Mouse (Mus musculus): ENCODE measurements around the gene Foxf1. TPM values are rescaled to one million over a fixed set of nuclear protein-coding genes. Genes with fewer than 3 reads are reported as not detected.

Gene Foxf1
- total RNA-seq (2021), result 1 to 10 TPM; 1.7 TPM

- intact Hi-C loops (cut with DNase I), result loop anchor here (5.0 kb wide), 1 partner anchor 192 kb away; no protein-coding TSS in a partner anchor
These were observed at the start of gene Foxf1 for GRCm38 (mm10) chr8:121084210-121084951. TSS of gene Foxf1 (plus strand) at chr8:121084386.

GRCm38 (mm10) chr8:121035611-121036010, 48.6 kb upstream of the Foxf1 start:
- no peak for DNase-seq
- intact Hi-C loops (cut with DNase I), result no loop called here

More at GRCm38 (mm10) chr8:121084210-121084951, at the start of gene Foxf1:
- no peak for DNase-seq

DNA sequence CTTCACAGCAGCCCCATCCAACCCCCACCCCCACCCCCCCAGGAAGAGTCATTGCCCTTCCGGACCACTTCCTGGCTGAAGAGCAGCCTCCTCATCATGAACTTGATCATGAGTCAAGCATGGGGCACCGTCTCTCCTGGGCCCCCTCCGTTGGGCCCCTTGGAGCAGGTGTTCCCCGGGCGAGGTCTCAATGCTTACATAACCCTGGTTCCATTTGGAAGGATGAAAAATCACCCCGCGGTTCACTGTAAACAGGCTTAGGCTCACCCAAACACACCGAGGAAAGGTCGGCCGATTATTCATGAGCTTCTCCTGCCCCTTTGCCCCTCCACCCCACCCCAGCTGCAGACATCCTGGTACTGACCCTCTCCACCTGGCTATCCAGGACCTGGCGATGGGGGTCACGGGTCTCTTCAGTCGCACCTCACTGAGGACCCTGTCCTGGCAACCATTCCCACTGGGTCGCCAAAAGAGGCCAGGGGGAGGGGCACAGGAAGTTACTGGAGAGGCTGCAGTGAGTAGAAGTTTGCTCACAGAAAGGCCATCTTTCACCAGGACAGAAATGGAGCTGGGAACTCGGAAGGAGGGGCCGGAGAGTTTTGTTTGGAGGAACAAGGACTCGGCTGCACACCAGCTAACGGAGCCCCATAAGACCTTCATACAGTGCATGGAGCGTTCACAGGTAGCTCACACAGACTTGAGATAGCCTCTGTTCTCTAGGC, 40.3 kb upstream of the Foxf1 start:
- intact Hi-C loops (cut with DNase I), result no loop called here
- no peak for DNase-seq

DNA sequence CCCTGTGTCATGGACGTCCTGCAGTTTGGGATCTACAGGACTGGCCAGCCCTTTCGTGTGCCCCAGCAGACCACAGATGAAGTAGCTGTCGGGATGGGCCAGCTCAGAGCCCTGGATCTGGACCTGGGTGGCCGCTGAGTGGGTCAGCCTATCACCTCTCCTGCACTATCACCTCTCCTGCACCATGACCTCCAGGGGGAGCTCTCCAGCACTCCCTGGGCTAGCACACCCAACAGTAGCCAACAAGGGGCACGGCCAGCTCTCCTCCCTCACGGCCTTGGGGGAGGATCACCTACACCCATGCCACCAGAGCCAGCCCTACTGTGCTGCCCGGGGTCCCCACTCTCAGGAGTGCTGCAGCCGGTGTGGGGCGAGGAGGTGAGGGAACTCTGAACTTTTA, 36.7 kb upstream of the Foxf1 start:
- DNase-seq, result no peak
- intact Hi-C loops (cut with DNase I), result no loop called here

DNA sequence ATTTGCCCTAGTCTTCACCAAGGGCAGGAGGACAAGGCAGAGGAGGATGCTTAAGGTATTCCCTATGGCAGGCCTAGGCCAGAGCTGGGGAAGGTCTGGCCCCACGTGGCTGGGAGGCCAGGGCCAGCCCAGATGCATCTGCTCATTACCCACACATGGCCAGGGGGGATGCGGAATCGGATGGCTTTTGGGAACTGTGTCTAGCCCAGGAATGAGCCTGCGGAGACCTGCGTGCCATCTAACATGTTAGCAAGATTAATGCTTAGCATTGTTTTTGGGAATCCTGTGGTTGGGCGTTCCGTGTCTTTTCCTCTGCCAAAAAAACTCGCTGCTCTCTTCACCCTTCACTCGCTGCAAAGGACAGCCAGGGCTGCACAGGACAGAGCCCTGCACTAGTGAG, 26.1 kb upstream of the Foxf1 start:
- intact Hi-C loops (cut with DNase I), result no loop called here
- no peak for DNase-seq

GRCm38 (mm10) chr8:121059098-121059497, 25.1 kb upstream of the Foxf1 start:
- intact Hi-C loops (cut with DNase I), result no loop called here
- no peak for DNase-seq

DNA sequence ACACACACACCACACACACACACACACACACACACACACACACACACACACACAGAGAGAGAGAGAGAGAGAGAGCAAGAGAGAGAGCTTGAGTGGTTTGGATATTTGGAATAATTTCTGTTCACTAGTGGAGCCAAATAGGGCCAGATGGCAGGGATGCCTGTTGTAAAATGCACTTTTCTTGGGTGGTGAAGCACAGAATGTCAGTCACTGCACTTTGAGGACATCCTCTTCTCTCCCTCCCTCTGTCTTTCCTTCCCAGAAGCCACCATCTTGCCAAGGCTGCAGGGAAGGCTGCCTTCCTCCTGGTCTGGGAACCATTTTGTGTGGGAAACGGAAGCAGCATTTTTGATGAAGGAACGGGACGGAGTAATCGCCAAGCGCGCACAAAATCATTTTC, 21.7 kb upstream of the Foxf1 start:
- no peak for DNase-seq
- intact Hi-C loops (cut with DNase I), result no loop called here

DNA sequence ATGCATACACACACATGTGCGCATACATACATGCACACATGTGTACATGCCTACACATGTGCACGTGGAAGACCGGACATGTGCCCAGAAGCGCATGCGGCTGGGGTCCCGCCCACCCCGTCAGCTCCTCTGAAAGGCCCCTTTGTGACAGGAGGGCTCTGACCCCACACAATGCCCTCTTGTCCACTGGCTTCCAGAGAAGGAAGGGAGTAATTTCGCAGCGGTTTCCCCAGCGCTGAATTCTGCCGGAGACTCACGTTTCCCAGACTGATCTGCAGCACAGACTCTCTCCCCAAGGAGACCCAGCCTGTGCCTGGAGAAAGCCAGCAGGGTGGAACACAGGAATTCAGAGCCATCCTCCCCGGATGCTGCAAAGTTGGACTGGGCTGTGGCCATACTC, 20.5 kb upstream of the Foxf1 start:
- intact Hi-C loops (cut with DNase I), result no loop called here
- DNase-seq, result no peak

DNA sequence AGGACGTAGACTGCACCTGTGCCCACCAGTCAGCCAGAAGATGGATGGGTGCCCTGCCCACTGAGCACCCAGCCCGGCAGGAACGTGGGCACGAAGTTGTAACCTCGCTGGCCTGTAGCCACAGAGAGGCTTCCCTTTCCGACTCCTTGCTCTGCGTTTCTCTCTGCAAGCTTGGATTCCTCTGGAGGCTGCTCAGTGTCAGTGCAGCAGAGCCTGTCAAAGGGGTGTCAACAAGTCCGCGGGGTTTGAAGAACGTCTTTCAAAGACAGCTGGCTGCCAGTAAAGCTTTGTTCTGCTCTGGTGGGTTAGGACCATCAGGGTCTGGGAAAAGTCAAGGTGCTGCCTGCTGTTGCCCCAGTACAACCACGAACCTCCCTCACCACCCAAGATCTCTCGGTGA, 12.7 kb upstream of the Foxf1 start:
- intact Hi-C loops (cut with DNase I), result no loop called here
- DNase-seq, result no peak

DNA sequence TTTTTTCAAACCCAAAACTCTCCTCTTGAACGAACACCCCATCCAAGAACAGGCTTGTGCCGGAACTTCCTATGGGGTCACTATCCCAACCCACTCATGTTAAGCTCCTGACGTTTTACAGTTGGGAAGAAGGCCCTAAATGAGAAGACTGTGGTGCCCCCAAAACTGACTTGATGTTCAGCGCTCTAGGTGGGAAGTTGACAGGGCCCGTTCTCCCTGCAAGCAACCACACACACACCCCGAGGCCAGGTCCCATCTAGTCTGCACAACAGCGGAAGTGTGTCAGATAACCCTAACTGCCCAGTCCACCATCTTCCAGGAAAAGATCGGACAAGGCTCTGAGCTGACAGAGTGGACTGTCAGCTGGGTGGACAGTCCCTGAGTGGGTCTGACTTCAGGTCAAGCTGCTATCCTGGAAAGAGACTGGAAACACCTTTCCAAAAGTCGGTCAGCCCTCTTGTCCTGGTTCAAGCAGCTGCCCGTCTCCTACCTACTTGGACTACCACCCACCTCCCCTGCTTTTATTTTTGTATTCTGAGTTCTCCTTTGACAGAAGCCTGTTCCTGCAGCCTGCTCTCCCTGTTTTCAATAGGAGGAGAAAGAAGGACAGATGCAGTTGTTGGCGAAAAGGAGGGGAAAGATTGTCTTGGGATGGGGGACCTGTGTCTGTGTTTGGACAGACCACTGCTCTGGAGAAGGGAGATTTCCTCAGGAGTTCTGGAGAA, 11.6 kb upstream of the Foxf1 start:
- no peak for DNase-seq
- intact Hi-C loops (cut with DNase I), result no loop called here

DNA sequence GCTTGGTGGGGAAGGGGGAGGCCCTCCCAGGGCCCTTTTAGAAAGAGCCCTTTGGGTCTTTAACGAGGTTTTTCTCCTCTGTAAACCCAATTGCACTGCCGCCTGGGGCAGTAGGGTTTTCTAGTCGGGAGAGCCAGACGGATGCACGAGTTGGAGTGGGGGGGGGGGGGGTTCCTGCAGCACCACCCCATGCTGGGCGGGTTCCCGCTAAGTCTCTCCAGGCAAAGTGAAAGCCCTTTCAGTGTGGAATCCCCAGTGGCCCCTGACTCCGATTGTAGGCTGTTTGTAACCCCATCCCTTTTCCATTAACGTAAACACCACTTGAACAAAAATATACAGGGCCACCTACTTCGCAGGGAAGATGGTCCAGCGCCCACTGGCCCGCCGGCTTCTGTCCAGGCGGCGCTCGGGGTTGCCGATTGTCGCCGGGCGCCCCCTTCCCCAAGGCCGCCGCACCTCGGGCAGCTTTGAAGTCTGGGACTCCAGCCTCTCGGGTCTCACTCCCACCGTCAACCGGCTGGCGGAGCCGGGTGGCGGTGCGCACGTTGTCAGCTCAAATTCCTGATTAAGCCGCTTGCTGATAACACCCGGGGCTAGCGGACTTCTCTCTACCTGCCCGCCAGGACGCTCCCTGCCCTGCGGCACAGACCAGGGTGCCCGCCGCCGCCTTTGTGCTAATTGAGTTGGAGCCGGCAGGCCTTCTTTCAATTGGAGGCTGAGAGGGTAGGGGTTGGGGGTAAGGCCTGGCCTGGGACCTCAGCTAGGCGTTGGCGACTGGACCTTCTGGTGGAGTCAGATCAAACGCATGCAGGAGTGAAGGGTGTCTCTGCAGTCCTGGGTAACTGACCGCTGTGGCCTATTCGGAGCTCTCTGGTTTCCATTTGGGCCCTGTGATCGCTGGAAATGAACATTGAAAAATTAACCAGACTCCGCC, 10.7 kb upstream of the Foxf1 start:
- no peak for DNase-seq
- intact Hi-C loops (cut with DNase I), result no loop called here

DNA sequence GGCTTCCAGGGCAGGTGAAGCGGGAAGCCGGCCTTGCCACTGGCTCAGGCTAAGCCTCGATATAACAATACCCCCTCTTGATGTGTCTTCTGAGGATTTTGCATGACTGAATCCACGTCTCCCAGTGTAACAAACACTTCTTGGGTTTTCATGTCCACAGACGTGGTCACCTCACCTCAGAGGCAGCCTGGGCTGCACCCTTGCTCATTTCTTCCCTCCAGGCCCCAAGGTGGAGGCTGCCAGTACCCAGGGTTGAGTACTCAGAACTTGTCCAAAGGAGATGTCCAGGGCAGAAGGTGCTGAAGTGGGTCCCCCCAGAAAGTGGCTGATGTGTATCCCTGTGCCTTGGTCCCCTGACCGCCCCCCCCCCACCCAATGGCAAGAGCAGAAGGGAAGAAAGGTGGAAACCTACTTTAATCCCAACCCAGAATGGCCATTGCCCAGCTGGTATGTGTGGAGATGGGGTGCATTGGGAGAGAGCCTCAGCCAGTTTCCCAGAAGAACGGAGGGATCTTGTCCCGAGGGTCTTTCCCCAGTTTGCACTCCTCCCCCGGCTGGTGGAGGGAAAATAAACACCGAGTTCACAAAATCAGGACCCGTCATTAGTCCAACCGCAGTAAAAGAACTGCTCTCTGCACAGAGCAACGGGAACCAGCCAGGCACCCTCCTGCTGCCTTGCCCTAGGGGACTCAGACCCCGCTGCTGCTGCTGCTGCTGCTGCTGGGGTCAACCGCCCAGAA, 9.9 kb upstream of the Foxf1 start:
- intact Hi-C loops (cut with DNase I), result no loop called here
- DNase-seq, result no peak

- no peak for DNase-seq
- intact Hi-C loops (cut with DNase I), result no loop called here
These were observed 9.4 kb upstream of the Foxf1 start for GRCm38 (mm10) chr8:121074848-121075145.

GRCm38 (mm10) chr8:121075936-121076335, 8.2 kb upstream of the Foxf1 start:
- intact Hi-C loops (cut with DNase I), result no loop called here
- DNase-seq, result no peak

- DNase-seq, result no peak
- intact Hi-C loops (cut with DNase I), result no loop called here
These were observed 7.6 kb upstream of the Foxf1 start for GRCm38 (mm10) chr8:121076555-121076954.

DNA sequence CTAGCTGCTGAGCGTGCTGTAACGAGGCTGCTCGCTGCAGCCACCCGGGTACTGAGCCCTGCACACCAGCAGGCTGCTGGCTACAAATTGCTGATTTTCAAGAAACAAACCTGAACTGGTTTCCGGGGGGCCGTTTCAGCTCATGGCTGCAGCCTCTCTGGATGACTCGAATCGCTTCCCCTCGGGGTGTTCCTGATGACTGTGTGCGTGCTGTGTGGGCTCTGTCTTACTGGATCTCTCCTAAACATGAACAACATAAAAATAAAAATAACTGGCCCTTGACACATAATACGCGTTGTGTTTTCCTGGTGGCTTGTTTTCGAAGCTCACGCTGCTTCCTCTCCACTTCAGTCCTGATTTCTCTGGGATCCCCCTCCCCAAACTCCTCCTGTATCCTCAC, 5.5 kb upstream of the Foxf1 start:
- no peak for DNase-seq
- intact Hi-C loops (cut with DNase I), result no loop called here

DNA sequence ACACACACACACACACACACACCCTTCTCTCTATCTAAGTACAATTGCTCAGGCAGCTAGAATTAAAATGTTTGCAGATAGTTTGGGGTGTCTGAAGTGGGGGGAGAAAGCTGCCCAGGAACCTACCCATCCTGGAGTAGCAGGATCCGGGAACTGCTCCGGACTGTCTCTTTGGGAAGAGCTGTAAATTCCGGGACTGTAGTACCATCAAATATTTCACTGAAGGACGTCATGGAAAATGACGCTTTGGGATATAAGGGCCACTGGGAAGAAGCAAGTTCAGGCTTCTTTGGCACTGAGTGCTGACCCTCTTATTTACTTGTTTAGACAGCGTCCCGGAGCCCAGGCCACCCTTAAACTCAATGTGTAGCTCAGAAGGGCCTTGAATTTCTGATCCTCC, 5.0 kb upstream of the Foxf1 start:
- DNase-seq, result no peak
- intact Hi-C loops (cut with DNase I), result no loop called here

DNA sequence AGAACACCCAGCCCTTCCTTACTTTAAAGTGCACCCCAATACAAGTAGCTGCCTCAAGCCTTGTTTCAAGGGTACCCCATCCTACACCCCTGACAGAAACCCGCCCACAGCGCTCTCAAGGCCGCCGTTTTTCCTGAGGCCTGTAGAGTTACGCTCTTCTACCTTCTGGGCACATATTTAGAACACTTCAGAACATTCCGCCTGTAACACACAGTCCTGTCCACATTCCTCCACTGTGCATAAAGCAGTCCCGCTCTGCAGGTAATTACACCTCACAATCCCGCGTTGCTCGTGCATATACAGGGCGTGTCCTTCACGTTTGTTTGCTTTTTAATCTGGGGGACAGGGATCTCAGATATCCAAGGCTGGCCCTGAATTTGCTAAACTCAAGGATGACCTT, 4.2 kb upstream of the Foxf1 start:
- no peak for DNase-seq
- intact Hi-C loops (cut with DNase I), result loop anchor here (5.0 kb wide), 1 partner anchor 188 kb away; no protein-coding TSS in a partner anchor

DNA sequence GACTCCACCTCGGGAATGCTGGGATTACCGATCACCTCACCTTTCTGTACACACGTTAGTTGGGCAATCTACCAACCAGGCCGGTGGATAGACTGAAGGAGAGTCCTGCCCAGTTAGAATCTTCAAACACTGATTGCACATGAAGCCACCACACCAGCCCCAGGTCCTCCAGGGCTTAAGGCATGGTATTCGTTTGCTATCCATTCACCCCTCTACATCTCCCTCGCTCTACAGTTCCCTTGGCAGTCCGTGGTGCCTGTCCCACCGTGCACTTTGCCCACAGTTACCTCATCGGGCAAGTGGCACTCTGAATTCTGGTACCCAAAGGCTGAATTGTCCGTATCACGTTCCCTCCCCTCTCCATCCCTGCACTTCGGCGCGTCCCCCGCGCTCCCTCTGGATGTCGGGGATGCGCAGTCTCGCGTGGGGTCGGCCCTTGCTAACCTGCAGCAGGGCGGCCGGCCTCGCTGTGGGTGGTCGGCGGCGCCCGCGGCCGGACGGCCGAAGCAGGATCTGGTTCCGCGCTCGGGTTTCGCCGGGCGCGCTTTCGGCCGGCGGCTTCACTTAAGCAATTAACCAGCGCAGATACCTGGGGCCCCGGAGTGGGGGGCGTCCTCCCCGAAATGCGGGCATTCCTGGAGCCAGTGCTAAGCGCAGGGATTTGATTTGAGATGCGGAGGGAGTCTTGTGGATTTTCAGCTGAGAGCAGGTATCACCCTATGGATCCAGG, 3.7 kb upstream of the Foxf1 start:
- DNase-seq, result no peak
- intact Hi-C loops (cut with DNase I), result loop anchor here (5.0 kb wide), 1 partner anchor 188 kb away; no protein-coding TSS in a partner anchor
